Mouse (Mus musculus): ENCODE data around the gene Gm45837.

- TF ChIP-seq CTCF (IDR thresholded peaks at IDR 0.05; ENCODE audit: low read depth) = no peak
- no peak for TF ChIP-seq EP300 (IDR thresholded peaks at IDR 0.05; ENCODE audit: low read depth)
These were observed 49.9 kb downstream of the Gm45837 start for GRCm38 (mm10) chr7:101460608-101460957.

Measured in liver, embryonic 14.5 days (tissue).